Mouse (Mus musculus): Measurements from ENCODE around the gene Spata18.

Spata18 gene

DNA sequence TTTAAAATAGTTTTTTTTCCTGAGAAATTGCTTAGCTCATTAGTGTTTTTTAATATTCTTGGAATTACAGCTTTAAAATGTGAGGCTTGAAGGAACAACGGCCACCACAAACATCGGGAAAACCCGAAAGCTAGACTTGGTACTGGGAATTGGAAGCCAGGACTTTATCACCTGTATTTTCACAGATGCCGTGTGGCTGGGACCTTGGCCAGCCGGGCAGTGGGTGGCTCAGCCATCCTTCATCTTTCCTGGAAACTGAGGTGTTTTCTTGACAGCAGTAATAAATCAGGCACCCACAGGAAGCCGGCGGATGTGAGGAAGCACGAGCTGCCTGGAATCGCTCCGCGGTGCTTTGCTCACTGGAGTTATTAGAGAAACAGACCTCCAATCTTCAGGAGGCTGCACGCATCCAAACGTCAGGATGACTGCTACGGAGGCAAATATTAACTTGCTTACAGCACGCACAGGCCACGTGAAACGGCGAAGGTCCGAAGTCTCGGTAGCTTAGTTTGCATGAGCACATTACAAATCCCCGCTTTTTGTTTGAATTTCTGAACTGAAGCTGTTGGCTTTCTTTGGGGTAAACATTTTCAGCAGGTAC lies 70.6 kb downstream of the Spata18 start:
- DNase-seq = no peak

DNA sequence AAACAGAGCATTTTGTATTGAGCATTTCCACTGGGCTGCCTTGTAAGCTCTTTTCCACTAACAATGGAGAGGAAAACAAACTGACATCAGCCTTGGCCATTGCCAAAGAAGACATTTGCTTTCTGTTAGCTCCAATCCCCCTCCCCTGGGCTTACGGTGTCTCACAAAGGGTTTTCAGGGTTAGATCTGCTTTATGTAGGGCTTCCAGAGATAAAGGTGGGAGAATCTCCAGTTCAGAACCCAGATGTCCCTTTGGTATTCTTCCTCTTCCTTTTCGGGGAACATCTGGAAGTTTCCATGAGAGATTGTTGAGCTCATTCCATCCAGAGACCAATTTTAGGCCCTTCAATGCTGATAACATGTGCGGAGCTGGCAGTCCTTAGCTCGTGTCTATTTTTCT lies 74.8 kb downstream of the Spata18 start:
- DNase-seq = no peak

DNA sequence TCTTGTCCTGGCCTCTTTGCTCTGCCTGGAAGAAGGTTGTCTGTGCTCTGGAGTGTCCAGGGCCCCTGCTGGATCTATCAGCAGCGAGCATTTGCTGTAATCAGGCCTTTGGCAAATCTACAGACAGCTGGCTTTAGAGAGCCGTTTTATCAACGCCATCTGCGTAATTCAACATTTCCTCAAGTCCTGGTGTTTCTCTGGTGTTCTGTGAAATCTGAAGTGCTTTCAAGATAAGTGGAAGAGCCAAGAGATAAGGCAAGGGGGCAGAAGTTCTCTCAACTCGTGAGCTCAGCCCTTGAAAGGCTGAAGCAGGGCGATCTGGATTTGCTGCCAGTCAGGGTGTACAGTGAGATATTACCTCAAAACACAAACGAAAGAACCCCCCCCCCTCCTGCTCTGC lies 77.5 kb downstream of the Spata18 start:
- DNase-seq = no peak
